In the genomic region with DNA sequence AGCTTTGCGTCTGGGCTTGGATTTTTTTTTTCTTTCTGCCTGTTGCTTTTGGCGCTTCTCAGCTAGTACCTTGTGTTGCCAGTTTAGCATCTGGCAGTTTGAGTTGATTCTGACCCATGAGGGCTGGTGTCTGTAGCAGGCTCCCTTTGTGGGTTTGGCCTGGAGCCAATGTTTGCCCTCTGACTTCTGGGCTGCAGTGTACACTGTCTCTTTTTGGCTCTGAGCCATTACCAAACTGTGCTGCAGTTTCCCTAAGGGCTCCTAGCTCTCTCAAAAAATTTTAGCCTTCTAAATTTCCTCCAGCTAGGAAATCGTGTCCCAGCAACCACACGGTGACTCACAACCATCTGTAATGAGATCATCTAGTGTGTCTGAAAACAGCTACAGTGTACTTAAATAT, we compare ENCODE assay signal across 8 mouse cellular contexts. TPM values are rescaled to one million over a fixed set of nuclear protein-coding genes. Genes with fewer than 3 reads are reported as not detected.
DNase-seq lines count a peak whose midpoint lies in the region; ATAC-seq and TF ChIP-seq lines count a peak whose summit lies in the region.

No protein-coding gene starts in this region.

- no peak overlapping the region for H3K4me2 ChIP-seq in heart, postnatal 0 days (ENCODE audit: low read depth, low read length)
- no peak overlapping the region for H3K4me2 ChIP-seq in lung, embryonic 15.5 days

- no peak overlapping the region for H3K27ac ChIP-seq in heart, postnatal 0 days (ENCODE audit: low read depth)
- no peak overlapping the region for H3K27ac ChIP-seq in lung, embryonic 15.5 days

- H3K27me3 ChIP-seq in heart, postnatal 0 days (ENCODE audit: control insufficient read depth, insufficient read depth, low read length), result no peaks in the 10 kb centered on the region
- no peaks in the 10 kb centered on the region for H3K27me3 ChIP-seq in lung, embryonic 15.5 days

- TF ChIP-seq CTCF in heart, postnatal 0 days (IDR thresholded peaks at IDR 0.05; ENCODE audit: low read depth), result no peak

- no peak for TF ChIP-seq EP300 in heart, postnatal 0 days (IDR thresholded peaks at IDR 0.05; ENCODE audit: low read depth)

- H3K9ac ChIP-seq in heart, postnatal 0 days (replicated peaks; ENCODE audit: low read depth, low read length), result no peak overlapping the region
- H3K9ac ChIP-seq in lung, embryonic 15.5 days, result no peak overlapping the region

- H3K4me1 ChIP-seq in heart, postnatal 0 days (ENCODE audit: control insufficient read depth, insufficient read depth), result no peaks in the 10 kb centered on the region
- H3K4me1 ChIP-seq in lung, embryonic 15.5 days, result no peaks in the 10 kb centered on the region

- no peaks in the 10 kb centered on the region for H3K36me3 ChIP-seq in heart, postnatal 0 days (replicated peaks; ENCODE audit: control insufficient read depth, insufficient read depth, low read length)
- no peaks in the 10 kb centered on the region for H3K36me3 ChIP-seq in lung, embryonic 15.5 days

- WGBS in heart, postnatal 0 days, result 16% methylated on average over 4 of the region's 4 CpGs
- WGBS in lung, embryonic 15.5 days, result 9% methylated on average over 4 of the region's 4 CpGs

- DNase-seq in 3134 (ENCODE audit: extremely low read depth, insufficient read length, low spot score) (peak; percentile 87), adipocyte (ENCODE audit: low spot score) (peak; percentile 95)
- DNase-seq in fat pad, adult 2 months (ENCODE audit: extremely low read depth, low read depth, low spot score), result peak; percentile 8
- DNase-seq in heart, postnatal 0 days (ENCODE audit: low spot score), result peak; percentile 17
- peak; percentile 43 for DNase-seq in layer of hippocampus, adult 9-10 months (ENCODE audit: low spot score)
- DNase-seq in retina, postnatal 1 day, result peak; percentile 63

- no peak overlapping the region for H3K4me3 ChIP-seq in heart, postnatal 0 days (ENCODE audit: low read depth, low read length)
- H3K4me3 ChIP-seq in lung, embryonic 15.5 days, result no peak overlapping the region

- ATAC-seq in heart, postnatal 0 days (ENCODE audit: insufficient read depth, low read depth), result peak; percentile 41; the same call in 1 of the 2 replicates
- peak; percentile 87 for ATAC-seq in lung, embryonic 15.5 days (ENCODE audit: borderline replicate concordance, extremely low read depth, low FRiP score, low TSS enrichment)
- ATAC-seq in inflammation-experienced regulatory T-cells, adult 6 months, result no peak

- no peaks in the 10 kb centered on the region for H3K9me3 ChIP-seq in heart, postnatal 0 days (replicated peaks; ENCODE audit: control insufficient read depth, low read length)
- no peaks in the 10 kb centered on the region for H3K9me3 ChIP-seq in lung, embryonic 15.5 days

RNA-seq across cellular contexts. Expression of gene Pyurf, which starts 50.1 kb away (rescaled TPM):
- 44.3 and 44.5 TPM in 2 replicates for total RNA-seq in heart, postnatal 0 days (2014; rRNA removed; ENCODE audit: low replicate concordance)
- polyA plus RNA-seq in heart, postnatal 0 days (2015; fragmentation: Nextera tagmentation; extraction: Ambion mirVana), result 34.5 and 38.9 TPM in 2 replicates
- polyA plus RNA-seq in lung, embryonic 15.5 days (2015; fragmentation: Nextera tagmentation; extraction: Ambion mirVana), result 16.5 and 16.9 TPM in 2 replicates
- 1 to 10 TPM; 3.2 to 4.5 (median 3.7) TPM for polyA plus RNA-seq in inflammation-experienced regulatory T-cells, adult 6 months (2017; shearing (Covaris generic))

Comparison
In these comparisons a context has a peak if more than half of its experiments do, and no peak if none do; other contexts are left out.
1. DNase-seq: peak in every context shown above with its lines; median percentile 95 in adipocyte; 87 in 3134; 63 in retina, postnatal 1 day; 43 in layer of hippocampus, adult 9-10 months; 17 in heart, postnatal 0 days; 8 in fat pad, adult 2 months.